Mouse (Mus musculus) thymus, postnatal 10 days (tissue): ENCODE data around the gene Polk.
A peak's percentile ranks its signal among the peaks of the same experiment; 100 is the strongest.

Source experiments
- DNase-seq, 2 experiments: peaks; one replicate each; pipeline ENCODE4 v3.0.0; 2021; ENCODE audit warnings: low spot score in 2 of 2

Gene Polk

DNA sequence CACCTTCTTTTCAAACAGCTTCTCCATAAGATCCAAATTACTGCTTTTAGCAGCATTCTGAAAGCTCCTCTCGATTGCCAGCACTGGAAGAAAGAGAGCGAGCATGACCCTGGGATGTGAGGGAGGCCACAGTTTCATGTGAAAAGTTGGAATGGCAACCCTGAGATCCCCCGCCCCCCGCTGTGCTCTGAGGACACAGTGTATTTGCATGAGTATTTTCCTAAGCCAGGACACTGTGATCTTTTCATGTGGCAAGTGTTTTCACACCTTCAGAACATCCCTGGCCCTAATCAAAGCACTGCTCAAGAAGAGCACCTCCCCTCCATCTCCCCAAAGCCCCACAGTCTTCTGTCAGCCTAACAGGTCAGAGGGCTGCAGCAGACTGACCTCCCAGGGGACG, 77.1 kb downstream of the Polk start:
- no peak for DNase-seq

GRCm38 (mm10) chr13:96462644-96463043, 79.7 kb downstream of the Polk start:
- no peak for DNase-seq

GRCm38 (mm10) chr13:96458606-96459005, 83.8 kb downstream of the Polk start:
- DNase-seq, result no peak

- no peak for DNase-seq
Observed at GRCm38 (mm10) chr13:96458018-96458417, 84.4 kb downstream of the Polk start.

DNA sequence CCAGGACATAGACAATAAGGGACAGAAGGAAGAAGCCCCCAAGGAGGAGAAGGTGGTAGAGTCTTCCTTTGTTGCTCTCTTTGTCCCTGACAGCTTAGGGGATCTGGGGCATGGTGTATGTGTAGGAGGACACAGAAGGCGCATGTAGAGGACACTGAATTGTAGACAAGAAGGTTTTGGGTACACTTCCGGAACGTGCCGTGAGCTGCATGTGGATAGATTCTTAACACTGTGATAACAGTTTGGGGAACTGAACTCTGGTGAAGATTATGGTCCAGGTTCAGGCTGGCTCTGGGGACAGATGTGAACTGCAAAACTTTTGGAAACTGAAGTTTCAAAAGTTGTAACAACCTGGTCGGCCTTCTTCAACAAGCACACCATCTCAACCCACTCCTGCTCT, 84.8 kb downstream of the Polk start:
- DNase-seq, result no peak

- DNase-seq, result no peak
Observed at GRCm38 (mm10) chr13:96454288-96454687, 88.1 kb downstream of the Polk start.

- no peak for DNase-seq
Observed at GRCm38 (mm10) chr13:96452621-96453020, 89.8 kb downstream of the Polk start.

DNA sequence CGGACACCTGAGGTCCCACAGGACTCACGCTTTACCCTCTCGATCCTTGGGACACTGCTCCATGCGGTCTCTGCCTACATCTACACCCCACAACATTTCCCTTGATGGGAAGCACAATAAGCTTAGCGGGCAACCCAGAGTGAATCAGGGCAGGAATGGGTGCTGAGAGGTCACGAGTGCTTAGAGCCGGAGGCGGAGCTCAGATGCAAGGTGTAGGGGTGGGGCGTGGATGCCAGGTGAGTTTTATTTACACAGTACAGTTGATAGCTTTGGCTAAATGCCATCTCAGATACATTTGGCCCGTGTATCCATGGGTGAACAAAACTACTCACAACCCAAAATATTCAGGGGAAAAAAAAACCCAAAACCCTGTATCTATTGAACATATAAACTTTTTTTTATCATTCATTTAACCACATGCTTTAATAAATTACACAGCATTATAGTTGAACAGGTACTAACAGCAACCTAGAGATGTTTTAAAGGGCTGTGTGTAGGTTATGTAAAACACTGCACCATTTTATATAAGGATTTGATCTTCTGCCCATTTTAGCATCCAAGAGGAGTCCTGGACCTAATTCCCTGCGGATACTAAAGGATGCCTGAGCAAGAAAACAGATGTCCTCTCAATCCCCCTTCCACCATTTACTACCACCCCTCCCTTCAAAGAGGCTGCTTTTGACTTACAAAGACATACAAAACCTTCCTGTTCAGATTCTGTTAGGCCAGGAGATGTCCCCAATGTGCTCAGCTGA, 90.8 kb downstream of the Polk start:
- no peak for DNase-seq

DNA sequence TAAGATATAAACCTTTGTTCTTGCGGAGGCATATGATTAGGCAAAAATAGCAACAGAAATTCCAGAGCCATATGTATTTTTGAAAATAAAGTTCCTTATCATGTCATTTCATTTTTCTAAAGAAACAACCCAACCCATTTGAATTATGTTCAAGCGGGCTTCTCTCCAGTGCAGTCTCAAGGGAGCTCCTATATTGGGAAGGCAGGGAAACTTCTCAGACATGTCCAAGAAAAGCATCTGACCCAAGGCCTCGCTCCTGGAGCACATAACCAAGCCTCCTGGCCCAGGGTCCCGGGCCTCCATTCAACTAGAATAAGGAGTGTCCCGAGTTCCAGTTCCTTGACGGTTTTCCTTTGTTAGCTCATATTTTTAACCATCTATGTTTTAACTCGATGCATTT, 91.5 kb downstream of the Polk start:
- DNase-seq, result no peak

DNA sequence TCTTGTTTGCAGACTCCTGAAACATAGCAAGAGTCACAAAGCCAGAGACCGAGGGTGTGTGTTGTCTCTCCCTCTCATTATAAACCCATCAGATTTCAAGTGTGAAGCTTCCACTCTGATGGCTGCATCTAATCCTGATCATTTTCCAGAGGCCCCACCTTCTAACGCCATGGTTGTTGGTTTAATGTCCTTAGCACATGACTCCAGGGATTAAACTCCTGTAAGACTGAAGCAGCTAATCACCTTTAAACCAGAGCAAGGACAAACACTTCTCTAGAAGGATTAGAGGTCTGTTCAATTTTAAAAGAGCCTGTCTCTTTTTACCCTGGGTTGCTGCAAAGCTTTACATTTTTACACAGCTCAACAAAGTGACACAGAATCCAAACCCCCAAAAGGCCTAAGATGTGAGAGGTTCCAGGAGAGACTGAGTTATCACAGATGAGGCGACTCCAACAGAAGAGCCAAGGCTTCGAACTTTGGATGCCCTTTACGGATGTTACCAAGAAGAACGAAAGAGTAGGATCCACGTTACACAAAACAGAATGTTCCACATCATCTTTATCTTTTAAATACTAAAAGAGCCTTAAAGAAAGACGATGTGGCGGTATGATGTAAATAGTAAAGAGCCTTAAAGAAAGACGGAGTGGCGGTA, 92.0 kb downstream of the Polk start:
- DNase-seq, result no peak

DNA sequence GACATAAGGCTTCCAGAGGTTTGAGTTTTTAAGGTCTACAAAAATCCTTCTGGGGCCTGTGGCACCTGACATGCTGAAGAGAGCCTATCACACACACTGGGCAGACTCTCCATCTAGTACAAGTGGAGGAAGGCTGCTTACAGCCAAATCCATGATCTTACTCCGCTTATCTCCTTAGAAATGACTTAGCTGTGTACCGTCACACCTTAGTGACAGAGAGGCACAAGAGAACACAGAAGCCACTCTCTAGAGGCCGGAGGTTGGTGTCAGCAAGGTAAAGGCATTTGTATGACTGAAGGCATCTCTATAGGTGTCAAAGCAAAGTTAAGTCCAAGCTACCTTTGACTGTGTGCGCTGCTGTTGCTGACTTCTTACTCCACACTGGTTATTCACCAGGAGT, 101.9 kb downstream of the Polk start:
- DNase-seq, result no peak

GRCm38 (mm10) chr13:96436921-96437320, 105.5 kb downstream of the Polk start:
- DNase-seq, result no peak

GRCm38 (mm10) chr13:96435793-96436192, 106.6 kb downstream of the Polk start:
- DNase-seq, result no peak

DNA sequence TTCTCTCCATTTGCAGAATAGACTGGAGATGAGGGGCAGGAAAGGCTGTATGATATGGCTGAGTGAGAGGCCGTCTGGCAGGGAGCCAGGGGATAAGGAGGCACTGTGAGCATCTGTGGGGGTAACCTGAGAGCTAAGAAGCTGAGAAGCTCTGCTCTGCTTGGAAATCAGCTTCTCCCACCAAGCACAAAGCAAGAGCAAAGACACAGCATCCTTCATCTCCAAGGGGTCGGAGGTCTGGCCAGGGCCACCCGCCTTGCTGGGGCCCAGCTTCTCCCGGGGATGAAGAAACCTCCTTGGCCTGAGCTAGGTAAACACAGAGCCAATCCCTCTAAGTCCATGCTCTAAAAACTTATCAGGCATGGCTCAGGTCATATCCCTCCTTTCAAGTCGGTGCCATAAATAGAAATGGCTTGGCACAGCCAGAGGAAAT, 107.5 kb downstream of the Polk start:
- no peak for DNase-seq

DNA sequence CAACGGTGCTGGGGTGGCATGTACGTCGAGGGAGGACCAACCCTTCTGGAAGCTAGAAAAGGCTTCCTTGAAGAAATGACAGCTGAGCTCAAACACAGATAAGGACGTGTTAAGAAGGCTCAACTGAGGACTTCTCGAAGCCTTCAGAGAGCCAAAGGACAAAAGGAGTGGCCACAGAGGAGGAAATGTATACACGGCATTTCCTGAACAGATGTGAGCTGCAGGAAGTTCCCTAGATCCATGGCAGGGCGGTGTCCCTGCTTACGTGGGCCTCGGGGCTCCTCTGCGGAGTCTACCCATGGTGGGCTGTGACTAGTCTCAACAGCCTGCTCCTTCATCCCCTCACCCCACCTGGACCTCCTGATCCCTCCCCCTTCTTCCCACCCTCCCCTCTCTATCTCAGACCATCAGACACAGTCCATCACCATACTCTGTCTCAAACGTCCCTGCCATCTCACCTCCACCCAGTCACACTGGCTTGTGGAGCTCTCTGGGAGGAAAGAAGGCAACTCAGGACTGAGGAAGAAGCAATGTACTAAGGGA, 108.7 kb downstream of the Polk start:
- peak in 1 of 2 experiments; percentile 11 for DNase-seq

GRCm38 (mm10) chr13:96433041-96433440, 109.3 kb downstream of the Polk start:
- no peak for DNase-seq

DNA sequence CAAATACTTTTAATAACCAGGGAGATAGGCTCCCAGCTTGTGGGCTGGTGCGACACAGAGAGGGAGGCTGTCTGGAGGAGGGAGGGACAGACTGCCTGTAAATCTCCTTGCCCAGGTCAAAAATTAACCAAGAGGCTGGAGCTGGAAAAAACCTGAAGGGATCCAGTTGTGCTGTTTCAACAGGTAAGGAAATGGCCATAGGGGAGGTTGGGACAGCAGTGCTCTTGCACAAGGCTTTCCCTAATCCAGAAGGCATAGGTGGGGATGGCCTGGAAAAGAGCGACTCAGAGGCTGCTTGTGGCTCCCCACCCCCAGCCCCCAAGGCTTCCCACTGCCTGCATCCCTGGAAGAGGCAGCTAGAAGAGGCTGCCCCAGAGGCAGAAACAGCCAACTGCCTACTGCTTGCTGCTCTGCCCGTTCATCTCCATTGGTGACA, 110.0 kb downstream of the Polk start:
- no peak for DNase-seq

GRCm38 (mm10) chr13:96431595-96432156, 110.7 kb downstream of the Polk start:
- DNase-seq, result peak; percentile 65 to 88
